Comparison of ENCODE assay signal across 21 mouse cellular contexts in the genomic region with DNA sequence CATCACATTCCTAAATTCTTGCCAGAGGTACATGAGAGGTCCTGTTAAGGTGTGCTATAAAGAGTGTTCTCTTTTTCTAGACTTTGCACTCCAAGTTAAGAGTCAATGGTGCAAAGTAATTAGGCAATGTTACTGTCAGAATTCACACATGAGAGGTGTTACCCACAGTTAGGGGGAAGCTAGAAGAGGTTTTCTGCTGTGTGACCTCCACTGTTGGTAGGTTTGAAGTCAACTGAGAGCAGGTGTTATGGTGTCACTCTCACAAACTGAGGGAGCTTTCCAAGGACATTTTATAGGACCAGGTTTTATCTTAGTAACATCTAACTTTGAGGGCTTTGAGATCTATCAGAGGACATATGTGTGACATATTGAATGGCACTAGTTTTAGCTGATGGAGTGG. TPM values are rescaled to one million over a fixed set of nuclear protein-coding genes. Genes with fewer than 3 reads are reported as not detected.
A peak's percentile ranks its signal among the peaks of the same experiment; 100 is the strongest.
DNase-seq lines count a peak whose midpoint lies in the region; ATAC-seq and TF ChIP-seq lines count a peak whose summit lies in the region.
"Had no signal": no experiment of that assay in that cellular context is flagged by ENCODE, and none has a peak within 500 bp of the region (broad histone marks: within the 10 kb centered on the region; RNA-seq: fewer than 3 reads in every experiment).

No protein-coding gene starts in this region.

- no peaks in the 10 kb centered on the region for H3K27me3 ChIP-seq in liver, embryonic 15.5 days
- no peaks in the 10 kb centered on the region for H3K27me3 ChIP-seq in small intestine, adult 2 months (ENCODE audit: control insufficient read depth, insufficient read depth, low read length)
- H3K27me3 ChIP-seq: embryonic facial prominence, embryonic 13.5 days; lung, embryonic 15.5 days had no signal

- no peak overlapping the region for H3K4me3 ChIP-seq in liver, embryonic 15.5 days (replicated peaks)
- no peak overlapping the region for H3K4me3 ChIP-seq in small intestine, adult 2 months (ENCODE audit: low read depth, low read length)
- H3K4me3 ChIP-seq: embryonic facial prominence, embryonic 13.5 days; lung, embryonic 15.5 days; megakaryocyte, embryonic 14.5 days; myocyte had no signal

- TF ChIP-seq CTCF in small intestine, adult 2 months (IDR thresholded peaks at IDR 0.05; ENCODE audit: extremely low read depth, insufficient read length, insufficient replicate concordance, low read depth, low read length), result no peak

- H3K4me1 ChIP-seq in liver, embryonic 15.5 days (replicated peaks), result no peaks in the 10 kb centered on the region
- peaks cover 13% of the 10 kb centered on the region for H3K4me1 ChIP-seq in small intestine, adult 2 months (ENCODE audit: control insufficient read depth, insufficient read depth, insufficient read length, low read length)
- H3K4me1 ChIP-seq: embryonic facial prominence, embryonic 13.5 days had no signal

- H3K27ac ChIP-seq in liver, embryonic 15.5 days (replicated peaks), result 0 out of 2 replicates have a peak overlapping the region, but pooled peaks have one; percentile 33
- peak overlapping the region; percentile 55; the same call in 1 of the 2 replicates for H3K27ac ChIP-seq in small intestine, adult 2 months (ENCODE audit: insufficient read depth, low read depth, low read length)
- H3K27ac ChIP-seq: embryonic facial prominence, embryonic 13.5 days; hindbrain, embryonic 14.5 days had no signal

- no peak for DNase-seq in liver
- peak; percentile 30 for DNase-seq in induced T-regulatory cell, adult 2 months (ENCODE audit: low read depth)
- DNase-seq in layer of hippocampus, postnatal 10 days (ENCODE audit: low spot score in 2 of 2), result no peak
- DNase-seq in thymus, postnatal 25 days, result no peak
- no peak for DNase-seq in right cerebral cortex, postnatal 10 days (ENCODE audit: low spot score in 2 of 2)
- DNase-seq: cerebellum, adult 9-11 months; heart, postnatal 14 days; layer of hippocampus, postnatal 36 days; midbrain, embryonic 14.5 days; retina, postnatal 1 day; thymus, adult 2 months had no signal

- H3K36me3 ChIP-seq in liver, embryonic 15.5 days (replicated peaks), result no peaks in the 10 kb centered on the region
- no peaks in the 10 kb centered on the region for H3K36me3 ChIP-seq in small intestine, adult 2 months (ENCODE audit: control insufficient read depth, insufficient read depth, low read length)
- H3K36me3 ChIP-seq: embryonic facial prominence, embryonic 13.5 days; lung, embryonic 15.5 days had no signal

- ATAC-seq in liver, embryonic 15.5 days (ENCODE audit: insufficient read depth), result no peak
- peak; percentile 57 for ATAC-seq in activated CD4-positive, CD25-positive, alpha-beta regulatory T cell, adult 4 months
- ATAC-seq: forebrain, embryonic 16.5 days had no signal

- no peak overlapping the region for H3K4me2 ChIP-seq in liver, embryonic 15.5 days
- H3K4me2 ChIP-seq: embryonic facial prominence, embryonic 13.5 days; heart, embryonic 11.5 days; hindbrain, embryonic 14.5 days; lung, embryonic 15.5 days had no signal

- TF ChIP-seq POLR2A in small intestine, adult 2 months (IDR thresholded peaks at IDR 0.05; ENCODE audit: low read depth, low read length), result no peak

- no peak overlapping the region for H3K9ac ChIP-seq in liver, embryonic 15.5 days
- H3K9ac ChIP-seq: embryonic facial prominence, embryonic 13.5 days; hindbrain, embryonic 14.5 days; lung, embryonic 15.5 days had no signal

- no peaks in the 10 kb centered on the region for H3K9me3 ChIP-seq in liver, embryonic 15.5 days (replicated peaks)
- H3K9me3 ChIP-seq: embryonic facial prominence, embryonic 13.5 days; lung, embryonic 15.5 days had no signal

RNA-seq across cellular contexts. Expression of gene Nod1, which starts 16.5 kb away (rescaled TPM):
- 2.2 and 3.0 TPM in 2 replicates for polyA plus RNA-seq in liver, embryonic 15.5 days (2015; fragmentation: Nextera tagmentation; extraction: Ambion mirVana)
- 10 to 100 TPM in 1 of 2 experiments, 1 to 10 TPM in 1; 9.7 to 12.7 TPM for polyA plus RNA-seq in activated CD4-positive, CD25-positive, alpha-beta regulatory T cell, adult 4 months (2017; shearing (Covaris generic))
- polyA plus RNA-seq in small intestine, adult 2 months (2012; rRNA removed), result 8.5 and 11.2 TPM in 2 replicates
- total RNA-seq in layer of hippocampus, postnatal 10 days (2021), result 1 to 10 TPM; 3.1 to 4.1 TPM

RNA-seq across cellular contexts. Expression of gene Ggct, which starts 36.8 kb away (rescaled TPM):
- polyA plus RNA-seq in liver, embryonic 15.5 days (2015; fragmentation: Nextera tagmentation; extraction: Ambion mirVana), result 3.0 and 4.0 TPM in 2 replicates
- polyA plus RNA-seq in activated CD4-positive, CD25-positive, alpha-beta regulatory T cell, adult 4 months (2017; shearing (Covaris generic)), result 10 to 100 TPM; 26.9 to 33.6 TPM
- polyA plus RNA-seq in small intestine, adult 2 months (2012; rRNA removed), result 0.17 and 1.5 TPM in 2 replicates
- 10 to 100 TPM; 37.8 to 39.9 TPM for total RNA-seq in layer of hippocampus, postnatal 10 days (2021)
